Mouse (Mus musculus) liver, embryonic 14.5 days (tissue): ENCODE results near the gene Foxo6.

Source experiments
- CTCF ChIP-seq: IDR thresholded peaks from 2 replicates; pipeline ENCODE4 v1.5.1; 2016; ENCODE audit warnings: antibody characterized with exemption, low read depth, control low read depth
- EP300 ChIP-seq: IDR thresholded peaks from 2 replicates; pipeline ENCODE4 v1.6.1; 2016; ENCODE audit warnings: antibody characterized with exemption, low read depth

DNA sequence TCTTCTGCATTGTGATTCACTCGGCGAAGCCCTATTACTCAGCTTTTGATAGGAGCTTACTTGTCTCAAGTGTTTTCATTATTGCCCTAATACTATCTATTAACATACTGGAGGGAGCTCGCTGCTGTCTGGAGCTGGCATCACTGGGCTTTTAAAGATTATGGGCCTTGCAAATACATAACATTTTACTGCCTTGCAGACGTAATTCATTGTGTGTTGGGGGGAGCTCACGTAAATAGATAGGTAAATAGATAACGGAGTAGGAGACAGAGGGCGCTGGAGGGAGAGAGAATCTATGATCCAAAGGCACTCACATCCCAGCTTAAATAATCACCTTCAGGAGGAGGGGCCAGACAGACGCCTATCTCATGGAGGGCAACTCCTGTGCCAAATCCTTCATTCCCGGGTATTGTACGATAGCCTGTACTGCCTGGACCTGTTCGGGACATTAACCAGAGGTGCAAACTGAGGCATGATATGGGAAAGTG lies 45.8 kb upstream of the Foxo6 start:
- TF ChIP-seq CTCF (no peak), EP300 (no peak)
